Mouse (Mus musculus) liver, postnatal 0 days (tissue): ENCODE data around the gene Dus2. TPM values are rescaled to one million over a fixed set of nuclear protein-coding genes. Genes with fewer than 3 reads are reported as not detected.

Experiments used
- ATAC-seq: fragments of 200-750 bp; cut with Nextera tagmentation; 2 replicates; pipeline ENCODE4 v1.8.0; 2017; ENCODE audit warnings: mild to moderate bottlenecking, moderate library complexity
- DNase-seq: peaks from one replicate; pipeline ENCODE4 v3.0.0-alpha.2; 2016
- H3K27ac ChIP-seq: fragments of 300-500 bp; sonication (generic); 2 replicates; pipeline ENCODE4 v1.5.1; 2014; ENCODE audit warnings: antibody characterized with exemption, moderate library complexity, mild to moderate bottlenecking, low read depth
- H3K27me3 ChIP-seq: fragments of 300-500 bp; sonication (generic); 2 replicates; pipeline ENCODE4 v1.6.1; 2014; ENCODE audit warnings: low read length, control low read depth, mixed read lengths; ENCODE audit not compliant: insufficient read depth
- H3K36me3 ChIP-seq: fragments of 300-500 bp; sonication (generic); replicated peaks from 2 replicates; pipeline ENCODE4 v1.6.1; 2014; ENCODE audit warnings: mild to moderate bottlenecking, control low read depth, low read length, moderate library complexity, mixed read lengths; ENCODE audit not compliant: insufficient read depth
- H3K4me1 ChIP-seq: fragments of 300-500 bp; sonication (generic); 2 replicates; pipeline ENCODE4 v1.6.1; 2014; ENCODE audit warnings: antibody characterized with exemption, mild to moderate bottlenecking, control low read depth; ENCODE audit not compliant: insufficient read depth
- H3K4me2 ChIP-seq: fragments of 300-500 bp; sonication (generic); 2 replicates; pipeline ENCODE4 v1.6.1; 2014; ENCODE audit warnings: low read depth, mild to moderate bottlenecking, low read length, moderate library complexity, mixed read lengths
- H3K4me3 ChIP-seq: fragments of 300-500 bp; sonication (generic); 2 replicates; pipeline ENCODE4 v1.5.1; 2014; ENCODE audit warnings: low read depth, low read length
- H3K9ac ChIP-seq: fragments of 300-500 bp; sonication (generic); replicated peaks from 2 replicates; pipeline ENCODE4 v1.6.1; 2014; ENCODE audit warnings: mild to moderate bottlenecking, moderate library complexity
- H3K9me3 ChIP-seq: fragments of 300-500 bp; sonication (generic); 2 replicates; pipeline ENCODE4 v1.6.1; 2016; ENCODE audit warnings: mild to moderate bottlenecking, control low read depth, low read length, mixed read lengths
- CTCF ChIP-seq: sonication (generic); IDR thresholded peaks from 2 replicates; pipeline ENCODE4 v1.5.1; 2016; ENCODE audit warnings: antibody characterized with exemption, low read depth
- EP300 ChIP-seq: IDR thresholded peaks from 2 replicates; pipeline ENCODE4 v1.6.1; 2016; ENCODE audit warnings: antibody characterized with exemption, low read depth, mild to moderate bottlenecking
- WGBS: fragments of 180-500 bp; shearing (Covaris S2); extraction: QIAGEN DNeasy Blood & Tissue Kit; methylation state at CpG from one replicate; pipeline ENCODE4 v1.1.7; 2014; ENCODE audit not compliant: insufficient replicate concordance; 5-methylcytosine and 5-hydroxymethylcytosine counted together
- polyA plus RNA-seq: library from polyadenylated mRNA; unstranded; fragments of >200 nt; fragmentation: Nextera tagmentation; extraction: Ambion mirVana; gene quantifications from 2 replicates; pipeline ENCODE4 v1.2.1, GENCODE M21; 2015

The Dus2 gene
- polyA plus RNA-seq, 1 experiment from 2014 or later, result 9.5 TPM

- ATAC-seq (peak; percentile 48), DNase-seq (peak; percentile 55)
- TF ChIP-seq EP300 (no peak), CTCF (no peak)
- Histone ChIP-seq H3K4me2 (peak overlapping the region; percentile 100), H3K9ac (peak overlapping the region; percentile 86), H3K36me3 (no peaks in the 10 kb centered on the region), H3K4me3 (peak overlapping the region; percentile 78), H3K9me3 (no peaks in the 10 kb centered on the region), H3K27me3 (0 out of 2 replicates have a peak, but pooled peaks cover 3% of the 10 kb centered on the region), H3K4me1 (peaks cover 33% of the 10 kb centered on the region), H3K27ac (peak overlapping the region; percentile 80)
- 2% methylated on average over 31 of the region's 40 CpGs for WGBS
Measured at GRCm38 (mm10) chr8:105965266-105965904, 25.8 kb upstream of the Dus2 start.

GRCm38 (mm10) chr8:105965905-105966341 is 25.2 kb upstream of the Dus2 start, which contains the start of gene Slc12a4:
Gene Slc12a4, minus strand, starts transcription at chr8:105966097.
- ATAC-seq (peak; percentile 81), DNase-seq (peak; percentile 85)
- Histone ChIP-seq H3K4me2 (peak within 1 kb of the TSS; percentile 100), H3K27ac (peak within 1 kb of the TSS; percentile 80), H3K36me3 (no peaks in the 10 kb centered on the region), H3K4me1 (peaks cover 33% of the 10 kb centered on the region), H3K27me3 (0 out of 2 replicates have a peak, but pooled peaks cover 3% of the 10 kb centered on the region), H3K9ac (peak within 1 kb of the TSS; percentile 86), H3K4me3 (peak within 1 kb of the TSS; percentile 78), H3K9me3 (no peaks in the 10 kb centered on the region)
- no peak for TF ChIP-seq EP300
- no peak for TF ChIP-seq CTCF
- WGBS, result 3% methylated on average over 45 of the region's 47 CpGs

GRCm38 (mm10) chr8:105966692-105967311 is 24.3 kb upstream of the Dus2 start:
- peak overlapping the region; percentile 78 for H3K4me3 ChIP-seq
- H3K27ac ChIP-seq, result peak overlapping the region; percentile 80
- 0 out of 2 replicates have a peak, but pooled peaks cover 3% of the 10 kb centered on the region for H3K27me3 ChIP-seq
- DNase-seq (peak; percentile 47), ATAC-seq (peak; percentile 43)
- H3K4me2 ChIP-seq, result peak overlapping the region; percentile 100
- TF ChIP-seq EP300, result peak; percentile 71
- no peak for TF ChIP-seq CTCF
- no peaks in the 10 kb centered on the region for H3K36me3 ChIP-seq
- peaks cover 24% of the 10 kb centered on the region for H3K4me1 ChIP-seq
- H3K9ac ChIP-seq, result peak overlapping the region; percentile 8; the same call in 1 of the 2 replicates
- no peaks in the 10 kb centered on the region for H3K9me3 ChIP-seq
- 20% methylated on average over 19 of the region's 19 CpGs for WGBS

- Histone ChIP-seq H3K36me3 (no peaks in the 10 kb centered on the region), H3K27ac (no peak overlapping the region), H3K9me3 (no peaks in the 10 kb centered on the region), H3K4me2 (no peak overlapping the region), H3K27me3 (0 out of 2 replicates have a peak, but pooled peaks cover 3% of the 10 kb centered on the region), H3K4me3 (no peak overlapping the region), H3K9ac (no peak overlapping the region), H3K4me1 (peaks cover 22% of the 10 kb centered on the region)
- ATAC-seq (no peak), DNase-seq (no peak)
- WGBS, result 60% methylated on average over 1 of the region's 1 CpGs
- TF ChIP-seq CTCF (no peak), EP300 (no peak)
Measured at GRCm38 (mm10) chr8:105969367-105969766, 21.8 kb upstream of the Dus2 start.

- no peaks in the 10 kb centered on the region for H3K9me3 ChIP-seq
- no peak for ATAC-seq
- H3K36me3 ChIP-seq, result no peaks in the 10 kb centered on the region
- no peak overlapping the region for H3K4me3 ChIP-seq
- 78% methylated on average over 8 of the region's 8 CpGs for WGBS
- H3K4me1 ChIP-seq, result peaks cover 10% of the 10 kb centered on the region
- DNase-seq, result no peak
- H3K9ac ChIP-seq, result no peak overlapping the region
- no peak overlapping the region for H3K27ac ChIP-seq
- no peak for TF ChIP-seq EP300
- TF ChIP-seq CTCF, result no peak
- 0 out of 2 replicates have a peak, but pooled peaks cover 3% of the 10 kb centered on the region for H3K27me3 ChIP-seq
- no peak overlapping the region for H3K4me2 ChIP-seq
Measured at GRCm38 (mm10) chr8:105971019-105971720, 20.0 kb upstream of the Dus2 start.

- H3K9ac ChIP-seq, result no peak overlapping the region
- TF ChIP-seq EP300, result no peak
- TF ChIP-seq CTCF, result no peak
- no peak overlapping the region for H3K27ac ChIP-seq
- H3K4me3 ChIP-seq, result no peak overlapping the region
- WGBS, result 64% methylated on average over 7 of the region's 7 CpGs
- no peak for ATAC-seq
- H3K27me3 ChIP-seq, result no peaks in the 10 kb centered on the region
- H3K4me2 ChIP-seq, result no peak overlapping the region
- DNase-seq, result no peak
- H3K9me3 ChIP-seq, result no peaks in the 10 kb centered on the region
- no peaks in the 10 kb centered on the region for H3K4me1 ChIP-seq
- H3K36me3 ChIP-seq, result no peaks in the 10 kb centered on the region
Measured at GRCm38 (mm10) chr8:105975363-105975762, 15.8 kb upstream of the Dus2 start.
